Mouse (Mus musculus) heart, postnatal 0 days (tissue): Measurements from ENCODE around the gene Gm10961.

Experiments used
- CTCF ChIP-seq: IDR thresholded peaks from 2 replicates; pipeline ENCODE4 v1.5.1; 2016; ENCODE audit warnings: antibody characterized with exemption, control low read depth, low read depth
- EP300 ChIP-seq: IDR thresholded peaks from 2 replicates; pipeline ENCODE4 v1.6.1; 2016; ENCODE audit warnings: antibody characterized with exemption, low read depth

- TF ChIP-seq EP300 (no peak), CTCF (no peak)
Measured at GRCm38 (mm10) chr3:107611394-107611793, 19.7 kb upstream of the Gm10961 start.
